Mouse (Mus musculus): ENCODE data around the gene Zbtb16. TPM values are rescaled to one million over a fixed set of nuclear protein-coding genes. Genes with fewer than 3 reads are reported as not detected.

The Zbtb16 gene
- polyA plus RNA-seq, 1 experiment = 0.02 TPM

- TF ChIP-seq GATA1 (IDR thresholded peaks at IDR 0.05; ENCODE audit: low read length) = no peak
- no peak for TF ChIP-seq TAL1 (IDR thresholded peaks at IDR 0.05; ENCODE audit: low read length)
- Histone ChIP-seq H3K4me1 (ENCODE audit: control insufficient read depth) (peaks cover 21% of the 10 kb centered on the region), H3K4me3 (replicated peaks) (no peak overlapping the region), H3K27me3 (ENCODE audit: control insufficient read depth) (no peaks in the 10 kb centered on the region), H3K36me3 (ENCODE audit: control insufficient read depth) (no peaks in the 10 kb centered on the region), H3K9me3 (ENCODE audit: control insufficient read depth, low read length) (no peaks in the 10 kb centered on the region)
Observed at GRCm38 (mm10) chr9:48748216-48748615, 87.8 kb downstream of the Zbtb16 start.

DNA sequence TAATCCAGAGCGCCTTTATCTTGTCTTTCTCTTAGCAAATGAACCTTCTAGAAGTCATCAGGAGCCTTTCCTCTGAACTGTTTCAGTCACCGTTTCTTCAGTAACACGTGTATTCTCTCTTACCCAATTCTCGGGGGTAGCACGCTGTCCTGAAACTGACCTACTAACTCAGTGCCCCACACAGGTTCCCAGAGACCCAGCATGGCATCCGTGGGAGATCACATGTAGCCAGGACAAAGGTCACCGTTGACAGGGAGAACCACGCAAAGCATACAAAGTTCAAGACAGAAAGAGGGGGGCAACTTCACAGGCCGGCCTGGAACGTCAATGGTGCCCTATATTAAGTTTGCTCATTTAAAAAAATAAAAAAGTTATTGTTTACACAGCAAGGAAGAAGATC is 89.5 kb downstream of the Zbtb16 start:
- Histone ChIP-seq H3K27me3 (ENCODE audit: control insufficient read depth) (no peaks in the 10 kb centered on the region), H3K4me1 (ENCODE audit: control insufficient read depth) (peaks cover 21% of the 10 kb centered on the region), H3K36me3 (ENCODE audit: control insufficient read depth) (no peaks in the 10 kb centered on the region), H3K4me3 (replicated peaks) (no peak overlapping the region), H3K9me3 (ENCODE audit: control insufficient read depth, low read length) (no peaks in the 10 kb centered on the region)
- TF ChIP-seq TAL1 (IDR thresholded peaks at IDR 0.05; ENCODE audit: low read length) (no peak), GATA1 (IDR thresholded peaks at IDR 0.05; ENCODE audit: low read length) (no peak)

GRCm38 (mm10) chr9:48745347-48746119 is 90.5 kb downstream of the Zbtb16 start:
- Histone ChIP-seq H3K4me3 (replicated peaks) (peak overlapping the region; percentile 46), H3K36me3 (ENCODE audit: control insufficient read depth) (no peaks in the 10 kb centered on the region), H3K9me3 (ENCODE audit: control insufficient read depth, low read length) (no peaks in the 10 kb centered on the region), H3K4me1 (ENCODE audit: control insufficient read depth) (peaks cover 21% of the 10 kb centered on the region), H3K27me3 (ENCODE audit: control insufficient read depth) (no peaks in the 10 kb centered on the region)
- TF ChIP-seq TAL1 (IDR thresholded peaks at IDR 0.05; ENCODE audit: low read length) (no peak), GATA1 (IDR thresholded peaks at IDR 0.05; ENCODE audit: low read length) (no peak)

GRCm38 (mm10) chr9:48744916-48745315 is 91.1 kb downstream of the Zbtb16 start:
- H3K36me3 ChIP-seq (ENCODE audit: control insufficient read depth) = no peaks in the 10 kb centered on the region
- no peak for TF ChIP-seq TAL1 (IDR thresholded peaks at IDR 0.05; ENCODE audit: low read length)
- TF ChIP-seq GATA1 (IDR thresholded peaks at IDR 0.05; ENCODE audit: low read length) = no peak
- H3K27me3 ChIP-seq (ENCODE audit: control insufficient read depth) = no peaks in the 10 kb centered on the region
- peak overlapping the region; percentile 46 for H3K4me3 ChIP-seq (replicated peaks)
- H3K4me1 ChIP-seq (ENCODE audit: control insufficient read depth) = peaks cover 21% of the 10 kb centered on the region
- H3K9me3 ChIP-seq (ENCODE audit: control insufficient read depth, low read length) = no peaks in the 10 kb centered on the region

- H3K36me3 ChIP-seq (ENCODE audit: control insufficient read depth) = no peaks in the 10 kb centered on the region
- H3K4me3 ChIP-seq (replicated peaks) = no peak overlapping the region
- no peaks in the 10 kb centered on the region for H3K9me3 ChIP-seq (ENCODE audit: control insufficient read depth, low read length)
- peaks cover 21% of the 10 kb centered on the region for H3K4me1 ChIP-seq (ENCODE audit: control insufficient read depth)
- TF ChIP-seq TAL1 (IDR thresholded peaks at IDR 0.05; ENCODE audit: low read length) (no peak), GATA1 (IDR thresholded peaks at IDR 0.05; ENCODE audit: low read length) (no peak)
- H3K27me3 ChIP-seq (ENCODE audit: control insufficient read depth) = no peaks in the 10 kb centered on the region
Observed at GRCm38 (mm10) chr9:48744451-48744850, 91.6 kb downstream of the Zbtb16 start.

GRCm38 (mm10) chr9:48743338-48744285 is 92.4 kb downstream of the Zbtb16 start:
- Histone ChIP-seq H3K4me1 (ENCODE audit: control insufficient read depth) (peaks cover 21% of the 10 kb centered on the region), H3K4me3 (replicated peaks) (no peak overlapping the region), H3K9me3 (ENCODE audit: control insufficient read depth, low read length) (no peaks in the 10 kb centered on the region), H3K36me3 (ENCODE audit: control insufficient read depth) (no peaks in the 10 kb centered on the region), H3K27me3 (ENCODE audit: control insufficient read depth) (no peaks in the 10 kb centered on the region)
- TF ChIP-seq GATA1 (IDR thresholded peaks at IDR 0.05; ENCODE audit: low read length) (no peak), TAL1 (IDR thresholded peaks at IDR 0.05; ENCODE audit: low read length) (no peak)

GRCm38 (mm10) chr9:48742150-48742549 is 93.9 kb downstream of the Zbtb16 start:
- no peaks in the 10 kb centered on the region for H3K9me3 ChIP-seq (ENCODE audit: control insufficient read depth, low read length)
- no peaks in the 10 kb centered on the region for H3K36me3 ChIP-seq (ENCODE audit: control insufficient read depth)
- no peak overlapping the region for H3K4me3 ChIP-seq (replicated peaks)
- no peak for TF ChIP-seq GATA1 (IDR thresholded peaks at IDR 0.05; ENCODE audit: low read length)
- no peak for TF ChIP-seq TAL1 (IDR thresholded peaks at IDR 0.05; ENCODE audit: low read length)
- H3K4me1 ChIP-seq (ENCODE audit: control insufficient read depth) = peaks cover 21% of the 10 kb centered on the region
- H3K27me3 ChIP-seq (ENCODE audit: control insufficient read depth) = no peaks in the 10 kb centered on the region

DNA sequence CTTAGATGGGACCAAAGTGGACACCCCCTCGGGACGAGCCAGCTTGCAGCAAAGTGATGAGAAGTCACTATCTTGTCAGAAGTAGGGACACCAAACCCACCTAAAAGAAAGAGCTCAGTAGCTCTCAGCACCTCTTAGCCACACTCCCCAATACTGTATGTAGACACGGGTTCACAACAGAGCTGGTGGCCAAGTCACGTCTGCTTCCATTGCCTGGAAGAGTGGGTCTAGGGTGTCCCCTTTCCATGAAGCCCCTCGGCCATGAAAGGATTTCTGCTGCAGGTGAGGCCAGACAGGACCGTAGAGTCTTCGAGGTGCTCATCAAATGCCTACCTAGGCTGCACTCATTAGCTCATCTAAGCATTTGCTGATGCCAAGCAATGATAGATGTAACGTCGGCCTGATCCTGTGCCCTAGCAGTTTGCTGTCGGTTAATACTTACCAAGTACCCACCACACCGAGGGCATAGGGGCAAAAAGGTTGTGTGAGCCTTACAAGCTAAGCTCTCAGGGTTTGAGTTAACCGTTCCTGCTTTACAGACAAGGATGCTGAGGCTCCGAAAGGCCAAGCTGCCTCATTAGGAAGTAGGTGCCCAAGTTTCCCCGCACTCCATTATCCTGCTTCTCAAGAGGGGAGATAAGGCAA is 94.5 kb downstream of the Zbtb16 start:
- Histone ChIP-seq H3K9me3 (ENCODE audit: control insufficient read depth, low read length) (no peaks in the 10 kb centered on the region), H3K4me1 (ENCODE audit: control insufficient read depth) (peaks cover 21% of the 10 kb centered on the region)
- TF ChIP-seq TAL1 (IDR thresholded peaks at IDR 0.05; ENCODE audit: low read length) (no peak), GATA1 (IDR thresholded peaks at IDR 0.05; ENCODE audit: low read length) (no peak)

More for the DNA sequence above, 94.5 kb downstream of the Zbtb16 start:
- Histone ChIP-seq H3K36me3 (ENCODE audit: control insufficient read depth) (no peaks in the 10 kb centered on the region), H3K27me3 (ENCODE audit: control insufficient read depth) (no peaks in the 10 kb centered on the region), H3K4me3 (replicated peaks) (no peak overlapping the region)
